Mouse (Mus musculus) lung, adult 2 months (tissue): ENCODE data around the gene Stap1.

ENCODE experiments used
- CTCF ChIP-seq: fragments of 200-500 bp; IDR thresholded peaks from 2 replicates; pipeline ENCODE4 v1.5.1; 2011; ENCODE audit warnings: mild to moderate bottlenecking, low read length, control low read depth; ENCODE audit not compliant: insufficient read depth
- POLR2A ChIP-seq: fragments of 200-500 bp; IDR thresholded peaks from 2 replicates; pipeline ENCODE4 v1.6.1; 2011; ENCODE audit warnings: low read depth, mild to moderate bottlenecking, control low read depth, low read length, borderline replicate concordance; ENCODE audit errors: extremely low read depth

- no peak for TF ChIP-seq CTCF
- peak; percentile 69; the same call in 1 of the 2 replicates for TF ChIP-seq POLR2A
These were observed 6.3 kb upstream of the Stap1 start, which contains the start of gene Cenpc1 for GRCm38 (mm10) chr5:86065101-86065875.
